Mouse (Mus musculus) G1E (cell line): ENCODE data around the gene Nkx6-2.

Source experiments
- CTCF ChIP-seq: IDR thresholded peaks from 2 replicates; pipeline ENCODE4 v1.5.1; 2012; ENCODE audit warnings: low read depth, low read length, inconsistent platforms, mixed read lengths
- GATA1 ChIP-seq: IDR thresholded peaks from 2 replicates; pipeline ENCODE4 v1.6.1; 2012; ENCODE audit warnings: borderline replicate concordance, low read length, inconsistent platforms, mixed read lengths
- GATA2 ChIP-seq: IDR thresholded peaks from 2 replicates; pipeline ENCODE4 v1.6.1; 2012; ENCODE audit warnings: low read depth, low read length, inconsistent platforms, borderline replicate concordance
- POLR2AphosphoS5 ChIP-seq: IDR thresholded peaks from 2 replicates; pipeline ENCODE4 v1.6.1; 2012; ENCODE audit warnings: low read depth, low read length, inconsistent platforms; ENCODE audit not compliant: insufficient replicate concordance
- TAL1 ChIP-seq: conservative IDR thresholded peaks from 2 replicates; pipeline ENCODE4 v1.6.1; 2012; ENCODE audit warnings: low read depth, low read length, inconsistent platforms, mixed read lengths

GRCm38 (mm10) chr7:139610328-139610727 lies 27.7 kb upstream of the Nkx6-2 start:
- TF ChIP-seq CTCF (no peak), GATA1 (no peak), TAL1 (no peak), POLR2AphosphoS5 (no peak), GATA2 (no peak)
